Mouse (Mus musculus) hindlimb bud, embryonic 11.5 days (tissue): ENCODE data around the gene Dhdh.
A peak's percentile ranks its signal among the peaks of the same experiment; 100 is the strongest.
"Not testable (repeated sequence)": the region's sequence is repeated elsewhere in the genome, so short reads cannot be mapped to it uniquely, and the experiment has no call there.

Source experiments
- DNase-seq: peaks from one replicate; pipeline ENCODE4 v3.0.0-alpha.2; 2012; ENCODE audit warnings: low read depth, low spot score; ENCODE audit errors: extremely low spot score

Dhdh gene

DNA sequence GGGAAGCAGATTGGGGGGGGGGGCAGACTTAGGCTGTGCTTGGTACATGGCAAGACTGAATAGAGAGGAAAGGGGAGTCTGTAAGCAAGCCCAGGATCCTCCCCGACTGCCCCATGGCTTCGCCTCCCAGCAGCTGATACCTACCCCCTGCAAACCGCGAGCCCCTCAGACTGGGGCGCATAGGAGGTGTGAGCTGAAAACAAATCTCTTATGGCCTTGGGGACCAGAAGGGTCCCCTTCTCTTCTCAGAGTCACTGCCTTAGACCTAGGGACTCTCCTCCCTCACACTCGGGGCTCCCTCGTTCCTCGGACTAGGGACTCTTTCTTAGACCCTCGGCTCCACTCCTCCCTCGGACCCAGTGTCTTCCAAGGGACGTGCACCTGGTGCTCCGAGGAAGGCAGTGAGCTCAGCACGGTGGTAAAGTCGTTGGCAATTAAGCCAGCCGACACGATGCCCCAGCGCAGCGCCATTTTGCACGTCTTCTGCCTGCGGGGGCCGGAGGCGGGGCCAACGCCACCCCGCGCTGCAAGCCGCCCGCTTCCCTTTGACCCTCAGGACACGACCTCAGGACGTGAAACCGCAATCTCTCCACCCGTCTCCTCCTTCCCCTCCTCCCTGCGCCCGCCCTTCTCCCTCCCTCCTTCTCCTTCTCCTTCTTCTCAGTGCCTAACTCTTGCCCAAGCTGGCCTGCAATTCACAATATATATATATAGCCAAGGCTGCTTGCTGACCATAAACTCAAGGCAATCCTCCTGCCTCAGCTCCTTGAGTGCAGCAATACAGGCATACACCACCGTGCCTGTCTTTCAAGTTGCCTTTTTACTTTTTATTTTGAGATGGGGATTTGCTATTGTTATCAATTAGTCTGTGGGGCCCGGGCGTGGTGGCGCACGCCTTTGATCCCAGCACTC is at the start of gene Dhdh:
TSS of gene Dhdh (minus strand) at position 513 of the 912 bp plus-strand sequence.
- no peak for DNase-seq

DNA sequence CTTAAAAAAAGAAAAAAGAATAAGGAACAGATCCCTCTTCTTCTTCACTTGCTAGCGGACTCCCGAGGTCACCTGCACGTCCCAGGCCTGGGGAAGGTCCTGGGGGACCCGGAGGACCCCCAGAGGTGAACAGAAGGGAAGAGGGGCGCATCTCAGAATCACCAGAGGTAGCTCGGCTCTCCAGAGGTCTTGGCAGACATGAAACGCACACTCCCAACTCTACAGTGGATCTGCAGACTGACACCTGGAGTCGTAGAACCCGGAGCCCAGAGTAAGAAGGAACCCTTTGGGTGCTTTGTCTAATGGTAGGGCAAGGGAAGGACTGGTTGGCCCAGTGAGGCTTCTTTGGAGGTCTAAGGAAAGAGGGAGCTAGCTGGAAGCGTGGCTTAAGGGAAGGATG is 49.0 kb upstream of the Dhdh start:
- DNase-seq: no peak

DNA sequence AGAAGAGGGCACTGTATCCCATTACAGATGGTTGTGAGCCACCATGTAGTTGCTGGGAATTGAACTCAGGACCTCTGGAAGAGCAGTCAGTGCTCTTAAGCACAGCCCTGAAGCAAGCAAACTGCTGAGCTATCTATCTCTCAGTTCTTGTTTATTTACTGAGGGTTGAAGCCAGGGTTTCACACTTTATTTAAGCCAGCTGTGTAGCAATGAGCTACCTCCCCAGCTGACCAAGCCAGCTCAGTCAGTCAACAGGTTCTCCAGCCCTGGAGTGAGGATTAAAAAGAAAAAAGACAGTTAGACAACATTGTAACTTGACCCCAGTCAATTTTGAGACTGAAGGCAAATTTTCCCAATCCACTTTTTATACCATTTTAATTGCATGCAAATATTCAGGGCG is 47.1 kb upstream of the Dhdh start:
- DNase-seq: no peak

DNA sequence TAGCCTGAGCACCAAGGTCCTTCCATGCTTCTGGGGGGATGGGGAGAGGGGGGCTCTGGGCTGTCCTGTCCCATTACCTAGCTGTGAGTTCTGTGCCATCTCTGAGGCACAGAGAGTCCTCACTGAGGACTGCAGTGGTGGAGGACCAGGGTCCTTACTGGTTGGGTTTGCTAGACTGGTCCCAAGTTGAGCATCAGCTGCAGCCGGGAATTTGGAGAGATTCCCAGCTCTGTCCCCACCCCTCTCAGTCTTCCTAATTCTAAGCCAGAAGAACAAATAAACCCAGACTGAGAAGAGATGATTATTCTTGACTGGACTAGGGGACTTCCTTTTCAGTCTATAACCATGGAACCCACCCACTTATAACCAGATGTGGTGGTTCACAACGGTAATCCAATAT is 42.0 kb upstream of the Dhdh start:
- DNase-seq: no peak

DNA sequence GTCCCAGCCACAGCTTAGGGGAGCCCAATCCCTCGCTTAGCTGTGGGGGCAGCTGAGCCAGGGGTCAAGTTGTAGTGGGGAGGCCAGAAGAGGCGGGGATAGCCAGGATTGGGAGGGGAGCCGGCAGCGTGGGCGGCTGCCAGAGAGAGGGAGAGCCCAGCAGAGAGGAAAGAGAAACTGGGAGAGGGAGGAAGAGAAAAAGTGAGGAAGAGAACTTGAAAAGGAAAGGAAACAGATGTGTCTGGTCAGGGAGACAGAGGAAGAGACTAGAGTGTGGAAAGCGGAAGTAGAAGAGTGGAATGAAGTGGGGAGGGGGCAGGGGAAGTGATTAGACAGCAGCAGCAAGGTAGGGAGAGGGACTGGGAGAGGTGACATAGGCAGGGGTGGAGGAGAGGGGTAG is 40.9 kb upstream of the Dhdh start:
- DNase-seq: no peak

DNA sequence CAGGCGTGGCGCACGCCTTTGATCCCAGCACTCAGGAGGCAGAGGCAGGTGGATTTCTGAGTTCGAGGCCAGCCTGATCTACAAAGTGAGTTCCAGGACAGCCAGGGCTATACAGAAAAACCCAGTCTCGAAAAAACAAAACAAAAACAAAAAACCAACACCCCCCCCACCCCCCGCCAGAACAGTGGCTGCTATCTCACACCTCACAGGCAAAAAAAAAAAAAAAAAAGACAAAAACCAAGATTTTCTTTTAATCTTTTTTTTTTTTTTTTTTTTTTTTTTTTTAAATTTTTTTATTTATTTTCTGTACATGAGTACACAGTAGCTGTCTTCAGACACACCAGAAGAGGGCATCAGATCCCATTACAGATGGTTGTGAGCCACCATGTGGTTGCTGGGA is 38.6 kb upstream of the Dhdh start:
- DNase-seq: not testable (repeated sequence)

DNA sequence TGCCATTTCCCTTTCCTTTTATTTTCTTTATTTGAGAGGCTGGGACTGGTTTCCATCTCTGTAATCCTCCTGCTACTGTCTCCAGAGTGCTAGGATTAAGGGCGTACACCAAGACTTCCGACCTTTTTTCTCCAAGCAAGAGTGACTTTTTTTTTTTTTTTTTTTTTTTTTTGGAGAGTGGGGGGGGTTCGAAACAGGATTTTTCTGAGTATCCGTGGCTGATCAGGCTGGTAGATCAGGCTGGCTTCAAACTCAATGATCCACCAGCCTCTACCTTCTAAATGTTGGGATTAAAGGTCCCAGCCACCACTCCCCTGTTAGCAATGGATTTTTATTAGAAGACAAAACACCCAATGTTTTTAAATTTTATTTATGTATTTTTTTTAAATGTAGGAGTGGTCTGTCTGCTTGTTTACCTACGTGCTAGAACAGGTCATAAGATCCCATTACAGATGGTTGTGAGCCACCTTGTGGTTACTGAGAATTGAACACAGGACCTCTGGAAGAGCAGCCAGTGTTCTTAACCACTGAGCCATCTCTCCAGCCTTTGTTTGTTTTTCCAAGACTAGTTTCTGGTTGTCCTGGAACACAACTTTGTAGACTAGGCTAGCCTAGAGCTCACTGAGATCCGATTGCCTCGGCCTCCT is 38.0 kb upstream of the Dhdh start:
- DNase-seq: no peak

DNA sequence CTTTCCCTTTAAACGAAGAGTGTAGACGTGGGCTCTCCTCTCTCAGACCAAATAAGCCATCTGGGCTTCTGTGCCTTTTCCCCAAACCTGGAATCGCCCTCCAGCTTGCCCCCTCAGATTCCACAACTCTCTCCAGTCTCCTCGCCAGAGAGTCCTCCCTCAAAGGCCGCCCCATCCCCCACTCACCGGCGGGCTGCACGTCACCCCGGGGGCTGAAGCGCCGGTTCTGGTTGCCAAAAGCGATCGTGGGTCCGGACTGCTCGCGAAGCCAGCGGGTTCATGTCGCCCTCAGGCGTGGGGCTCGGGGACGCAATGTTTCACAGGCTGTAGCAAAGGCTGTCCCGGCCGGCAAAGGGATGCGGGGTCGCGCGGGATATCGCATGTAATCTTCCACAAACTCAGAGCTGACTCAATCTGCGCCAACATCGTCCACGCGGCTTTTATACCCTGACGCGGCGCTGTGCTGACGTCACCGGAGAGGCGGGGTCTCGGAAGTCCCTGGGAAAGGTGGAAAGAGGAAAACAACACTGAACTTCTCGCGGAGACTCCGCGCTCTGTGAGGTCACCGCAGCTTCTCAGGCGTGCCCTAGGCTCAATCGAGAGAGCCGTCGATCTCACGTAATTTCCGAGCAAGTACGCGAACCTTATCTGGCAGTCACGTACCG is 37.3 kb upstream of the Dhdh start, which contains the start of the genes Ppp1r15a and Plekha4:
TSS of gene Ppp1r15a (minus strand) at position 460 of the 665 bp plus-strand sequence.
TSS of gene Plekha4 (plus strand) at position 522 of the 665 bp plus-strand sequence.
- peak; percentile 96 for DNase-seq

DNA sequence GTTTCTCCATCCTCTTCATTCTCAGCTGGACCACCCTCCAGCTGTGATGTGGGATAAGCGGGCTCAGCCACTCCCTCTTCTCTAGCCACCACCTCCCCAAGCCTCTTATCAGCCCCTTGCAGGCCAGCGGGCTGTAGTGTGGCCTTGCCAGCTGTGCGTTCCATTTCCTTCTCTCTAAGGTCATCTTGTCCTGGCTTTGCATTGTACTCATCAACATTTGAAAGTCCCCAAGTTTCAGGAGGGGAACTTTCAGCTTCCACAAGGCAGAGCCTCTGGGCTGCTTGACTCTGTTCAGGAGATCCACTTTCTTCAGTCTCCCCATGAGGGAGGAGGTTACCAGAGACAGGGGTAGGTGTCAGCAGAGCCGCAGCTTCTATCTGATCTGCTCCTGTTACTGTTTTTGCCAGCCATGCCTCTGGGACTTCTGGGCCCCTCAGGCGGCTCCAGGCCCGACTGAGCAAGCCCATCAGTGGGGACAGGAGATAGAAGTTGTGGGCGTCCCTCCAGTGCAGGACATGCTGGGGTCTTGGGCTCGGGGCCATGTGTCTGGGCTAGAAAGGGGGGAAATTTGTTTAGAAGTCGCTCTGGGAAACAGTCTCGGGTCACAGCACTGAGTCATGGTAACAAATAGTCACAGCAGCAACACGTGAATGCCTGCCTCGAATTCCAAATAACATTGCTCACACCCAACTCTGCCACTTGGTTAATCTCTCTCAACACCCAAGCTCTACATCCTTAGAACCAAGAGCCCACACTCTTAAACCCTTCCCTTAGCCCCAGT is 36.4 kb upstream of the Dhdh start:
- no peak for DNase-seq

DNA sequence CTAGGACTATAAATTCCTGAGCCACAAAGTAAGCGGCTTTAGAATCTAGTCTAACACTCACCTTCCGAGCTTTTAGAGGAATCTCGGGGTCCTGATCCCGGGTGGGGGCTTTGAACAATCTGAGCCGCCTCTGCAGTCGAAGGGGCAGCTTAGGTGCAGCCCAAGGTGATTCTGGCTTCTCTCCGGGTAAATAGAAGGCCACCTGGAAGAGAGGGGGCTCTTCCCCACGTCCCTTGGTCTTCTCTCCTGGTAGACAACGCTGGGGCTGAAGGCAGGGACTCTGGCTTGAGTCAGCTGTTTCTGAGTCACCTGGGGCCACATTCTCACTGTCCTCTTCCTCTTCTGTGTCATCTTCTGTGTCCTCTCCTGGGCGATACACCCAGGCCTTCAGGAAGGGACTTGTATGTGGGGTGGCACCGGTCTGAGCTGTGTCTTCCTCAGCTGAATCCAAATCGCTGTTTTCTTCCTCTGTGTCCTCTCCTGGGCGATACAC is 35.1 kb upstream of the Dhdh start:
- no peak for DNase-seq

DNA sequence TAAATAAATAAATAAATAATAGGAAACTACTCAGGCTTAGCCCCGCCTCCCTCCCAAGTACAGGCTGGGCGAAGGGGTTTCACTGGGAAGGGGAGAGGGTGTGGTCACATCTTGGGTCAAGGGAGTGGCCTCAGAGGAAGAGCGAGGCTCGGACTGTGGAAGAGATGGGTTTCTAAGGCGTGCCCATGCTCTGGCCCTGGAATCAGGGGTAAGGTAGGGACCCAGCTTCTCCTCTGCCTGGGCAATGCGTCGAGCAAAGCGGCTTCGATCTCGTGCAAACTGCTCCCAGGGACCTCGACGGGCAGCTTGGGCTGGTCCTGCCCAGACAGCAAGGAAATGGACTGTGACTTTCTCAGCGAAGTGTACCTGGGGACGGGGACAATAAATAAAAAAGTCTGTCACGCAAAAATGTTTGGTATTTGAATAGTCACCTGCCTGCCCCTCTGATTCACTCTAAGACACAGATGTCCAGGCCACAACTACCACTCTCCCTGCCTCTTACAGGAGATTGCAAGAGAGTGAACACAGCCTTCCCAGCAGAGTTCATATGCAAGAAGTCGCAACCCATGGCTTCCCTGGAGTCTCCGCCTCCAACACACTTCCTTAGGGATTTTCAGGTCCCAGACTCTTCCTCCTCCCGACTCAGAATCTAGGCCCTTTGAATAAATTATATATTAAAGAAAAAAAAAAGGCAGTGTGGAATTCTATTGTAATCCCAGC is 34.5 kb upstream of the Dhdh start:
- no peak for DNase-seq

DNA sequence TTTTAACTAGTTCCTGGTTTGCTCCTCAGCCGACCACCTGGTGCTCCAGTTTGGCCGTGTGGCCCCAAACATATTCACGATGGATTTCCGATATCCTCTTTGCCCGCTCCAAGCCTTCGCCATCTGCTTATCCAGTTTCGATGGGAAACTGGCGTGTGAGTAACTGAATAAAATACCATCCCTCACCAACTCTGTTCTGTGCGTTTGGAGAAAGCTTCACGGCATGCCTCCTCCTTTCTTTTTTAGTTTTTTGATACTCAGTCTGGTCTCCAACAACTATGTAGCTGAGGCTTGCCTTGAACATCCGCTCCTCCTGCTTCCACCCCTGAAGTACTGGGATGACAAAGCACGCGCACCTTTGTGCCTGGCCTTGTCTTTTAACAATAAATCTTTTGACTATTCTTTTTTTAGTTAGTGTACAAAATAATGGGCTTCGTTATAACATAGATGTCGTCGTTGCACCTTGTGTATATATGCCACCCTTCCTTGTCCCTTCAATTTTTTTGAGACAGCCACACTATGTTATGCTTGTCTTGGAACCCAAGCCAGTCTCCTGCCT is 33.7 kb upstream of the Dhdh start:
- DNase-seq: no peak

DNA sequence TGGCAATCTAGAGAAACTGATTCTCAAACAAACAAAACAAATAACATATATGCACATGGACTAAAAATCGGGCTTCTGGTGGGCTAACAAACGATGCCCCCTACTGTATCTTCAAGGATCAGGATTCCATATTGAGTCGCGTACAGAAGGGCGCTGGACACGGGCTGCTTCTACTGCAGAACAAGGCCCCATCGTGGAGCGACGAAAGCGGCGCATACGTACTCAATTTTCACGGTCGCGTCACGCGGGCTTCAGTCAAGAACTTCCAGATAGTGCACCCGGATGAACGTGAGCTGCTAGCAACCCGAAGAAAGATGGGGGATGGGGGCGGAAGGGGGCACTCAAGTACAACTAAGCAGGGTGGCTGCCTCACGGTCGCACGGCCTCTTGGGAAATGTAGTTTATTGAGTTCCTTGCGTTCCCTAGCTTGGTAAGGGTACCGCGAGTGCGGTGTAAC is 33.2 kb upstream of the Dhdh start:
- peak; percentile 74 for DNase-seq

DNA sequence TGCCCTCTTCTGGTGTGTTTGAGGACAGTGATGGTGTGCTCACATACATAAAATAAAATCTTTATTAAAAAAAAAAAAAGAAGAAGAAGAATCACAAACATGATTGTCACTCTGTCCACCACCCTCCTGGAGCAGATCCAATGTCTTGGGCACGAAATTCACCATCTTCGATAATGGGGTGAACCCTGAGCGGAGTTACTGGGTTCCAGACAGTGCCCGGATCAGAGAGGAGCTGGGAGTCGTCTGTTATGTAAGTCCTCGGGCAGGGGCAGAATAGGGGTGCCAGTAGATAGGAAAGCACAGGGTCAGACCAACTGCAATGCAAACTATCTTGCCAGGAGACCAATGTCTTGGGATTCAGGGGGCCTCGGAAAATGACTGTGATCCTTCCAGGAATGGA is 32.0 kb upstream of the Dhdh start:
- DNase-seq: no peak

DNA sequence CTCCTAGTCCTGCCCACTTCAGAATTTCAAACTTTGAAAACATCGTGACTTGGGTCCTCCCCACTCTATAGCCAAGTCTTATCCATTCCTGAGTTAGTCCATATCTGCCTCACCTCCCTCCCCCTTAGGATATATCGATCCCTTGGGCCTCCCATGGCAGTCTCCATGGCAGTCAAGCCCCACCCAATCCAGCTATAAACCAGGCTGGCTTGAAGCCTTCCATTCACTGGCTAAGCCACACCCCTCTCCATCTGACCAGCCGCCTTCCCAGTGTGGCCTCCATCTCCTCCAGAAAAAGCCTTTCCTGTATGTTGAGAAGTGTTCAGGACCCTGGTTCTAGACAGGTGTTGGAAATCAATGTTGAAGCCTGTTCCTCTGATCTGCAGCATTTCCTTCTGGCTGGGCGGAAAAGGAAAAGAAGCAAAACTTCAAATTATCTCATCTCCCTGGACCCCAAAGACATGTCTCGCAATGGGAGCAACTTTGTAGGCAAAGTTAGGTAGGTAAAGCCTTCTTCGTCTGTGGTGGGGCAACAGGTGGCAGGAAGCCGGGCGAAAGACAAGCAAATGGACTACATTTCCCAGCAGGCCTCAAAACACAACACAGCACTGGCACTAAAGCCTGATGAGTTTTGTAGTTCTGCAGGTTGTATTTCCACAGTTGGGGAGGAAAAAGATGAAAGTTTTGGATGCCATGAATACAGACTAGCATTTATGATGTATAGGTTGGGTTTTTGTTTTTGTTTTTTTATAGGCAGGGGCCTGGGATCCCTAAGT is 30.9 kb upstream of the Dhdh start:
- no peak for DNase-seq

DNA sequence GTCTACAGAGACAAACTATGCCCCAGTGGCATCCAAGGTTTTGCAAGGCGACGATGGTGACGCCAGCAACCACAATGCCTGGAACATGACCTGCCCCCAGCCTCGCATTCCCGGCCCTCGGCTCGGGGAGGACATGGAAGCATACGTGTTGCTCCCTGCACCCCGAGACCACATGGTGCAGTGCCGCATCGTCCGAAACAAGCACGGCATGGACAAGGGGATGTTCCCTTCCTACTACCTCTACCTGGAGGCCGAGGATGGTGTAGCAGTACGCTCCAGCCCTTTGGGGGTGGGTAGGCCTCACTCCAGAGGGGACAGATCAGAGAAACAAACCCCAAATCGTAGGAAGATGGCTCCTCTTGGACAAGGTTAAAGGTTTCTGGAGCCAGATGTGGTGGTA is 30.0 kb upstream of the Dhdh start:
- DNase-seq: no peak

DNA sequence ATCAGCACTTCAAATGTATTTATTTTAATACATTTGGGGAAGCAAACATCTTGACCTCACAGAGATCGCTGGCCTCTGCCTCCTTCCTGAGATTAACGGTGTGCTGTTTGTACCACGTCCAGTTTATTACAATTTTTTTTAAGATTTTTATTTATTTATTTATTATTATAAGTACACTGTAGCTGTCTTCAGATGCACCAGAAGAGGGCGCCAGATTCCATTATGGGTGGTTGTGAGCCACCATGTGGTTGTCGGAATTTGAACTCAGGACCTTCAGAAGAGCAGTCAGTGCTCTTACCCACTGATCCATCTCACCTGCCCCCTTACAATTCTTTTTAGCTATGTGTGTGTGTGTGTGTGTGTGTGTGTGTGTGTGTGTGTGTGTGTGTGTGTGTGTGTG is 28.2 kb upstream of the Dhdh start:
- not testable (repeated sequence) for DNase-seq

DNA sequence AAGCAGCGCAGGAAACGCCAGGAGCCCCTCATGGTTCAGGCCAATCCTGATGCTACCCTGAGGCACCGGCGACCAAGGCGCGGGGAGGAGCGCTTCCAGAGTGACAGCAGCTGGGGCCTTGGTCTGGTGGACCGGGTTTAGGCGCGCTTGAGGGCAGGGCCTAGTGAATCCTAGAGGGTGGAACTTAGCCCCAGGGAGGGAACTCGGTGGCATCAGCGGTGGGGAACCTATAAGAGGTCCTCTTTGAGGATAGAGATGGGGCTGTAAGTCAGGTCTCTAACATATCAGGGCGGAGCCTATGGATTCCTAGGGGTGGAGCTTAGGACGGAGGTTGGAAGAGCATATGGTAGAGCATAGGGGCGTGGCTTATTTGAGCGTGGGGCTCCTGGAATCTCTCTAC is 26.8 kb upstream of the Dhdh start:
- DNase-seq: no peak

DNA sequence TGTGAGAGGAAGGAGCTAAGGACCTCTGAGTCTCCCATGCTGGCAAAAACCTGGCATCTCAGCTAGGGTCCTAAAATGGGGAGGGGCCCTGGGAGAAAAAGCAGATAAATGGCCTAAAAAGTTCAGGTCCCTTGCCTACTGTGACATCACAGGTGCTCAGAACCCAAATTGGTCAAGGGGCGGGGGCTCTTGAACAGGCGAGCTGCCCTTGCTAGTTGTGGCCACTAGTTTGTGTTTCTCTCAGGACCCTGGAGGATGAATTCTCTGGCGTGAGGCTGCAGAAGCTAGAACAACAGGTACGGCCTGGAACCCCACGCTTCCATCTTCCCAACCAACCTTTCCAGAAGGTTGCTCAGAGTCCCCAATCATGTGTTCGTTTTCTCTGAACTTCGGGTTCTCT is 25.8 kb upstream of the Dhdh start:
- no peak for DNase-seq
